Comparison of ENCODE assay signal across 23 mouse cellular contexts in genomic region chr17:29065245-29065940, GRCm38 (mm10). TPM values are rescaled to one million over a fixed set of nuclear protein-coding genes. Genes with fewer than 3 reads are reported as not detected.
DNase-seq lines count a peak whose midpoint lies in the region; TF ChIP-seq lines count a peak whose summit lies in the region.
"Had no signal": no experiment of that assay in that cellular context is flagged by ENCODE, and none has a peak within 500 bp of the region (broad histone marks: within the 10 kb centered on the region; RNA-seq: fewer than 3 reads in every experiment).

No protein-coding gene starts in this region.

- H3K4me1 ChIP-seq in heart, embryonic 10.5 days, result peaks cover 43% of the 10 kb centered on the region
- H3K4me1 ChIP-seq in ES-E14 (ENCODE audit: control insufficient read depth in 2 of 2, insufficient read depth in 2 of 2, low read length in 2 of 2, poor library complexity in 1 of 2), result peaks cover 27 to 43% of the 10 kb centered on the region in 2 experiments
- H3K4me1 ChIP-seq in limb, embryonic 10.5 days, result peaks cover 41% of the 10 kb centered on the region

- in situ Hi-C loops in ES-E14 (cut with MboI; ENCODE audit: low sequenced_read_pairs in 2 of 2, unreplicated experiment in 2 of 2), result no loop called here

- no peak overlapping the region for H3K27ac ChIP-seq in heart, embryonic 10.5 days
- H3K27ac ChIP-seq in ES-E14 (ENCODE audit: insufficient read depth, low read depth, low read length, poor library complexity, severe bottlenecking), result peak overlapping the region; percentile 51; the same call in 1 of the 2 replicates
- no peak overlapping the region for H3K27ac ChIP-seq in limb, embryonic 10.5 days
- H3K27ac ChIP-seq: embryonic facial prominence, embryonic 13.5 days; forebrain, embryonic 12.5 days; heart, adult 2 months; hindbrain, embryonic 15.5 days; intestine, embryonic 15.5 days had no signal

- no peak overlapping the region for H3K9ac ChIP-seq in ES-E14 (ENCODE audit: insufficient read depth, low read depth, low read length, poor library complexity, severe bottlenecking)
- H3K9ac ChIP-seq: embryonic facial prominence, embryonic 13.5 days; forebrain, embryonic 12.5 days; heart, embryonic 12.5 days; hindbrain, embryonic 15.5 days; intestine, embryonic 15.5 days had no signal

- no peaks in the 10 kb centered on the region for H3K36me3 ChIP-seq in heart, embryonic 10.5 days
- no peaks in the 10 kb centered on the region for H3K36me3 ChIP-seq in ES-E14 (ENCODE audit: control insufficient read depth, insufficient read depth, low read length, poor library complexity, severe bottlenecking)
- H3K36me3 ChIP-seq in limb, embryonic 10.5 days, result no peaks in the 10 kb centered on the region
- H3K36me3 ChIP-seq: embryonic facial prominence, embryonic 13.5 days; forebrain, embryonic 12.5 days; heart, embryonic 12.5 days; hindbrain, embryonic 15.5 days; intestine, embryonic 15.5 days had no signal

- H3K4me3 ChIP-seq in heart, embryonic 10.5 days, result no peak overlapping the region
- H3K4me3 ChIP-seq in ES-E14 (ENCODE audit: insufficient read depth in 1 of 2, low read depth in 1 of 2, low read length in 2 of 2, poor library complexity in 1 of 2, severe bottlenecking in 1 of 2), result peak overlapping the region in 1 of 2 experiments; percentile 23; a peak in 1 of 4 replicates
- H3K4me3 ChIP-seq in limb, embryonic 10.5 days, result no peak overlapping the region
- H3K4me3 ChIP-seq: embryonic facial prominence, embryonic 13.5 days; forebrain, embryonic 12.5 days; heart, adult 2 months; heart, embryonic 12.5 days; hindbrain, embryonic 15.5 days; intestine, embryonic 15.5 days had no signal

- 78% methylated on average over 21 of the region's 21 CpGs for WGBS in heart, embryonic 10.5 days
- 84% methylated on average over 21 of the region's 21 CpGs for WGBS in limb, embryonic 10.5 days

- DNase-seq in heart, adult 11 months, result peak; percentile 74
- DNase-seq in heart, embryonic 10.5 days (ENCODE audit: low spot score), result no peak
- DNase-seq in CD4-positive helper T cell, adult 2 months (ENCODE audit: low read depth, low spot score), result peak; percentile 85
- DNase-seq in ES-E14 (ENCODE audit: low read depth, low spot score), result peak; percentile 87
- peak; percentile 88 for DNase-seq in induced T-regulatory cell, adult 2 months (ENCODE audit: low read depth)
- no peak for DNase-seq in ovary, postnatal 36 days (ENCODE audit: low spot score)
- no peak for DNase-seq in left cerebral cortex, postnatal 10 days (ENCODE audit: extremely low spot score in 1 of 2, low spot score in 2 of 2)
- no peak for DNase-seq in limb, embryonic 10.5 days (ENCODE audit: low spot score)
- DNase-seq: adrenal gland, postnatal 10 days; cerebellum, adult 11-12 months; cerebellum, adult 9-10 months; cerebellum, postnatal 25 days; gastrocnemius, postnatal 10 days; heart, adult 2 months had no signal

- H3K27me3 ChIP-seq in heart, embryonic 10.5 days (ENCODE audit: insufficient read depth, poor library complexity, severe bottlenecking), result no peaks in the 10 kb centered on the region; the same call in 1 of the 2 replicates
- H3K27me3 ChIP-seq in limb, embryonic 10.5 days (ENCODE audit: low read depth, poor library complexity, severe bottlenecking), result 0 out of 2 replicates have a peak, but pooled peaks cover 2% of the 10 kb centered on the region
- H3K27me3 ChIP-seq: CH12.LX; embryonic facial prominence, embryonic 13.5 days; forebrain, embryonic 12.5 days; heart, embryonic 12.5 days; hindbrain, embryonic 15.5 days; intestine, embryonic 15.5 days; Patski had no signal

- intact Hi-C loops in left cerebral cortex, postnatal 10 days (cut with DNase I), result no loop called here

- H3K9me3 ChIP-seq in heart, embryonic 10.5 days, result no peaks in the 10 kb centered on the region
- H3K9me3 ChIP-seq in ES-E14 (ENCODE audit: control insufficient read depth, insufficient read depth, low read depth, low read length), result no peaks in the 10 kb centered on the region
- no peaks in the 10 kb centered on the region for H3K9me3 ChIP-seq in limb, embryonic 10.5 days (replicated peaks)
- H3K9me3 ChIP-seq: embryonic facial prominence, embryonic 13.5 days; forebrain, embryonic 12.5 days; heart, embryonic 12.5 days; hindbrain, embryonic 15.5 days; intestine, embryonic 15.5 days had no signal

TF ChIP-seq in ES-E14, 5 proteins besides CTCF, POLR2A, EP300 and RAD21:
- peak; percentile 66 for TF ChIP-seq MAFK (IDR thresholded peaks at IDR 0.05; ENCODE audit: insufficient read depth, low read depth, low read length)
- TF ChIP-seq ZNF384 (IDR thresholded peaks at IDR 0.05; ENCODE audit: low read depth, low read length), result no peak

RNA-seq across cellular contexts. Expression of gene Cdkn1a, which starts 25.4 kb away (rescaled TPM):
- polyA plus RNA-seq in heart, embryonic 10.5 days (2016; fragmentation: Nextera tagmentation; extraction: Ambion mirVana), result 31.3 and 33.1 TPM in 2 replicates
- total RNA-seq in ES-E14 (2012; rRNA removed), result 17.8 and 32.3 TPM in 2 replicates
- total RNA-seq in left cerebral cortex, postnatal 10 days (2021), result 10 to 100 TPM; 34.2 to 40.4 TPM
- 22.2 and 28.8 TPM in 2 replicates for polyA plus RNA-seq in limb, embryonic 10.5 days (2016; fragmentation: Nextera tagmentation; extraction: Ambion mirVana)

RNA-seq across cellular contexts. Expression of gene Srsf3, which starts 33.0 kb away (rescaled TPM):
- polyA plus RNA-seq in heart, embryonic 10.5 days (2016; fragmentation: Nextera tagmentation; extraction: Ambion mirVana), result 433 and 498 TPM in 2 replicates
- total RNA-seq in ES-E14 (2012; rRNA removed), result 317 and 391 TPM in 2 replicates
- 100 to 1,000 TPM; 148 to 157 TPM for total RNA-seq in left cerebral cortex, postnatal 10 days (2021)
- polyA plus RNA-seq in limb, embryonic 10.5 days (2016; fragmentation: Nextera tagmentation; extraction: Ambion mirVana), result 820 and 832 TPM in 2 replicates

RNA-seq across cellular contexts. Expression of gene Rab44, which starts 48.6 kb away (rescaled TPM):
- polyA plus RNA-seq in heart, embryonic 10.5 days (2016; fragmentation: Nextera tagmentation; extraction: Ambion mirVana), result 0.23 and 0.48 TPM in 2 replicates
- 0.31 and 0.85 TPM in 2 replicates for total RNA-seq in ES-E14 (2012; rRNA removed)
- under 1 TPM in 1 of 2 experiments, not detected in 1; 0.15 TPM for total RNA-seq in left cerebral cortex, postnatal 10 days (2021)
- 0.11 and 0.26 TPM in 2 replicates for polyA plus RNA-seq in limb, embryonic 10.5 days (2016; fragmentation: Nextera tagmentation; extraction: Ambion mirVana)
- polyA plus RNA-seq: forebrain, embryonic 16.5 days; hindbrain, embryonic 11.5 days had no signal

RNA-seq across cellular contexts. Expression of gene Stk38, which starts 57.6 kb away (rescaled TPM):
- 92.2 and 93.7 TPM in 2 replicates for polyA plus RNA-seq in heart, embryonic 10.5 days (2016; fragmentation: Nextera tagmentation; extraction: Ambion mirVana)
- total RNA-seq in ES-E14 (2012; rRNA removed), result 78.0 and 85.7 TPM in 2 replicates
- 10 to 100 TPM; 54.9 to 60.3 TPM for total RNA-seq in left cerebral cortex, postnatal 10 days (2021)
- 116 and 131 TPM in 2 replicates for polyA plus RNA-seq in limb, embryonic 10.5 days (2016; fragmentation: Nextera tagmentation; extraction: Ambion mirVana)

Comparison
In these comparisons a context has a peak if more than half of its experiments do, and no peak if none do; other contexts are left out.
1. DNase-seq: peak in heart, adult 11 months (single experiment), CD4-positive helper T cell, adult 2 months (single experiment), ES-E14 (single experiment) and induced T-regulatory cell, adult 2 months (single experiment); none in heart, embryonic 10.5 days (single experiment), ovary, postnatal 36 days (single experiment), left cerebral cortex, postnatal 10 days (0 of 2) and limb, embryonic 10.5 days (single experiment).